Mouse (Mus musculus): ENCODE results near the gene Plod1. TPM values are rescaled to one million over a fixed set of nuclear protein-coding genes. Genes with fewer than 3 reads are reported as not detected.

The Plod1 gene
- polyA plus RNA-seq (2015; fragmentation: Nextera tagmentation; extraction: Ambion mirVana), result 20.2 and 22.7 TPM in 2 replicates

DNA sequence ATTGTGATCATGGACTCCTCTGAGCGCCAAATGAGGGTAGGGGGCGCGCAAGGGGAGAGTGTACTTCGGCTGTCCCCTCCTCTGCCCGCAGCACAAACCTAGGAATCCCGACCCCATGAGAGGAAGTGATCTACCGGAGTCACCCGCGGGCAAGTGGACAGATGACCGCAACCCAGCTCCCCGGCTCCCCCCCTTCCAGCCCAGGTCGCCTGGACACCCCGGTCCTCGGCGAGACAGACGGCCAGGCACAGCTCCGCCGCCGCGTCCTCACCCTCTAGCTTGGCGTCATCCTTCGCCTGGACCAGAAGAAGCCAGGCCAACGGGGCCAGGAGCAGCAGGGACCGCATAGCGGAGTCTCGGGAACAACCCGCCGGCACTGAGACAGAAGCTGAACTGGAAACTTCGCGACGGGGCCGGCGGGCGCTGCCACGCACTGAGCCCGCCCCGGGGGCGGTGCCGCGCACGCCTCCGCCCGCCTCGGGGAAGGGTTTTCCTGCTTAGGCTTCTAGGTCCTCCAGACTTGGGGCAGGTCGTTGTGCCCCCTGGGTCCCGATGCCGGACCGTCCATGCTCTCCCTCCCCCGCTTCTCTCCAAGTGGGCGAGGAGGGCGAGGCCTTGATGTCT is at the start of gene Plod1:
TSS of gene Plod1 (minus strand) at position 437 of the 624 bp plus-strand sequence.
- Histone ChIP-seq H3K4me2 (peak within 1 kb of the TSS; percentile 94), H3K4me1 (peaks cover 18% of the 10 kb centered on the region), H3K27ac (0 out of 2 replicates have a peak within 1 kb of the TSS, but pooled peaks have one; percentile 3), H3K27me3 (replicated peaks) (no peaks in the 10 kb centered on the region), H3K9ac (peak within 1 kb of the TSS; percentile 57), H3K9me3 (no peaks in the 10 kb centered on the region), H3K4me3 (peak within 1 kb of the TSS; percentile 55), H3K36me3 (replicated peaks) (no peaks in the 10 kb centered on the region)
- peak; percentile 51 for ATAC-seq (replicated peaks)
- WGBS, result under 1% methylated on average over 51 of the region's 51 CpGs

DNA sequence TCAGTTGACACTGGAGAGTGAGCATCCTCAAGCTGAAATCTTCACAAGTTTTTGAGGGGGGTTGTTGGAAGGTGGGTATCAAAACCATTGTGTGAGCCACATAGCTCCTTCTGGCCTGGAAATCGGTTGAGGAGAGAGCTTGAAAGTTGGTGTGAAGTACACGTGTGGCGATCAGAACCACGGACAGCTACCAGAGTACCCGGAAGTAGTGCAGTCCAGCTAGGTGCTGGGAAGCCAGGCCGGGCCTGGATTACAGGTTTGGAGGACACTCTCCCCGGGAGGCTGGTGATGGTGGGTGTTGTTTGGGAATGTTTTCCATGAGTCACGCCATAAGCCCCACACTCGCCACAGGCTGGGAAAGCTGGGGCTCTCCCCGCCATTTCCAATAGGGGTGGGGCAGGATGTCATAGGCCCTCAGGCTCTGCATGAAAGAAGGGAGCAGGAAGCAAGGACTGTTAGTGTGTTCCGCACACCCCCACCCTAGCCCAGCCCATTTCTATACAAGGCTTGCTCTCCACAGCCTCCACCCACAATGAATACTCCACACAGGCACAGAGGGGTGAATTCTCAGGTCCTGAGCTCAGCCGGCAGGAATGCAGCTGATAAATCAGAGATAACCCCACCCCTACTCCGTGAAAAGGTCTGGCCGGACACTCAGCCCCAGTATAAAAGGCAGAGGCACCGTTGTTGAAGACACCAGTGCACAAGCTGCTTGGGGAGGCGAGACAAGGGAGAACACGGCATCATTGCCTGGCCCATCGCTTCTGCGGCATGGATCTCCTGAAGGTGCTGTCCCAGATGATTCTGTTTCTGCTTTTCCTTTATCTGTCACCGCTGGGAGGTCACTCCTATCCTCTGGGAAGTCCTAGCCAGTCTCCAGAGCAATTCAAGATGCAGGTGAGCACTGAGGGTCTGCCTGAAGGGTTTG is 48.9 kb upstream of the Plod1 start, which contains the start of gene Nppb:
TSS of gene Nppb (plus strand) at position 584 of the 928 bp plus-strand sequence.
- WGBS, result 36% methylated on average over 20 of the region's 20 CpGs
- no peak for ATAC-seq (replicated peaks)
- Histone ChIP-seq H3K4me1 (no peaks in the 10 kb centered on the region), H3K27me3 (replicated peaks) (no peaks in the 10 kb centered on the region), H3K9me3 (no peaks in the 10 kb centered on the region), H3K36me3 (replicated peaks) (no peaks in the 10 kb centered on the region), H3K4me3 (no peak within 1 kb of the TSS), H3K27ac (no peak within 1 kb of the TSS), H3K9ac (no peak within 1 kb of the TSS), H3K4me2 (no peak within 1 kb of the TSS)

DNA sequence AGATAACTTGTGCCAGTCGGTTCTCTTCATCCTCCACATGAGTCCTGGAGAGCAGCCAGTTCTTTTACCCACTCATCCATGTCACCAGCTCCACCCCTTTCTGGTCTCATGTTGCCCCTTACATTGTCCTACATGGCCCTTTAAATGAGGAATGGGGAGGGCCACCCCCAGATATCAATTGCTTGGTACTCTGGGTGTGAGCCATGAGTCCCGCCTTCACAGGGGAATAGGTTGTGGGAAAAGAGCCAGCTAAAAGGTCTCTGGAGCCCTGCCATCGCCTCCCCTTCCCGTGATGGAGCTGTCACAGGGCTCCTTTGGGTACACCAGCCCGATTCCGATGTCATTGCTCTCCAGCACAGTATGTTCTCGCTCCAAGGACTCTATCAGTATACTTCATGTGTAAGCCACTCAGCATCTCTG is 42.9 kb upstream of the Plod1 start:
- ATAC-seq (replicated peaks), result no peak
- H3K27me3 ChIP-seq (replicated peaks), result no peaks in the 10 kb centered on the region

DNA sequence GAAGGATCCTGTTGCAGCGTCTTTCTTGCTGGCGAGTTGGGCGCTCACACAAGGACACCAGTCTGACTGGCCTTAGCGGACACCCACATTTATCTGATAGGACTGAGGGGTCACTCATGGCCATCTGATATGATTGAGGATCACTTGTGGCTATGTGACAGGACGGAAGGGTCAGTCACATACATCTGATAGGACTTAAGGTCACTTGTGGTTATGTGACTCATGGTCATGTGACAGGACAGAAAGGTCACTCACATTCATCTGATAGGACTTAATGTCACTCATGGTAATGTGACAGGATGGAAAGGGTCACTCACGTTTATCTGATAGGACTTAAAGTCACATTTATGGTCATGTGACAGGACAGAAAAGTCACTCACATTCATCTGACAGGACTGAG is 41.8 kb upstream of the Plod1 start:
- Histone ChIP-seq H3K4me3 (no peak overlapping the region), H3K4me1 (no peaks in the 10 kb centered on the region), H3K36me3 (replicated peaks) (no peaks in the 10 kb centered on the region), H3K9ac (no peak overlapping the region), H3K27ac (no peak overlapping the region), H3K4me2 (no peak overlapping the region), H3K9me3 (no peaks in the 10 kb centered on the region), H3K27me3 (replicated peaks) (no peaks in the 10 kb centered on the region)
- WGBS, result 92% methylated on average over 6 of the region's 6 CpGs
- ATAC-seq (replicated peaks), result no peak

More for the DNA sequence above, 42.9 kb upstream of the Plod1 start:
- 74% methylated on average over 7 of the region's 7 CpGs for WGBS
- Histone ChIP-seq H3K4me2 (no peak overlapping the region), H3K27ac (no peak overlapping the region), H3K9ac (no peak overlapping the region), H3K4me1 (no peaks in the 10 kb centered on the region), H3K36me3 (replicated peaks) (no peaks in the 10 kb centered on the region), H3K4me3 (no peak overlapping the region), H3K9me3 (no peaks in the 10 kb centered on the region)

DNA sequence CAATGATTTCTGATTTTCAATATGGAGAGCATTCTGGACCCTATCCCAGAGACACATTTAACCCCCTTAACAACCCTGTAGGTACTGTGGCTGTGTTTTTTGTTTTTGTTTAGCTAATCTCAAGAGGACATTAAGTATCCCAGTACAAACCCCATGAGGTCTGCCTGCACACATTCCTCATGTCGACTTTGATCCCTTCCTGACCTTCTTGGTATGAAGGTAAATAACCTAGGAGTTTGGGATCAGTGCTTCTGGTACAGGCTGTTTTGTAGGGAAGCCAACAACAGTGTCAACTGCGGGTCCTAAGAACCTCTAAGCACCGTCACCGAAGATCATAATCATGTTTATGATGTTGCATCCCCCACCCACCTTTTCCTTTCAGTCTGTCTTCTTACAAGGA is 41.2 kb upstream of the Plod1 start:
- no peak for ATAC-seq (replicated peaks)
- Histone ChIP-seq H3K4me3 (no peak overlapping the region), H3K4me1 (no peaks in the 10 kb centered on the region), H3K27ac (no peak overlapping the region), H3K27me3 (replicated peaks) (no peaks in the 10 kb centered on the region), H3K36me3 (replicated peaks) (no peaks in the 10 kb centered on the region), H3K9ac (no peak overlapping the region), H3K4me2 (no peak overlapping the region), H3K9me3 (no peaks in the 10 kb centered on the region)
- 84% methylated on average over 4 of the region's 4 CpGs for WGBS

DNA sequence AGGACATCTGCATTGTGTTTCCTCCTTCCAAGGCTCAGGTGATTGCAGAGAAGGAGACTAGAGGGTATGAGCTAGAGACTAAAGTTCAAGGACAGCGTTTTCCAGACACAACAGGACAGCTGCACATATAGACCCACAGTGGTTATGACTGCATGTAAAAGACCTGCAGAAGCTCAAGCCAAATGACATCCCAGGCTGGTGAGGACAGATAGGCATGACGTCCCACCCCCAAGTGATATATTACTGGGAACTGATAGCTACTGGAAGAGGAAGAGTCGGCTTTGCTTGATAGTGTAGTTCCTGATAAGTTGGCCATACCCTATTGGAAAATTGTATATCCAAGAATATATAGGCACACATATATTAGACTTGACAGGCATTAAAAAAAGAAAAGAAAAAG is 39.7 kb upstream of the Plod1 start:
- no peak overlapping the region for H3K9ac ChIP-seq
- H3K4me1 ChIP-seq, result no peaks in the 10 kb centered on the region
- H3K4me3 ChIP-seq, result no peak overlapping the region
- WGBS, result 80% methylated on average over 3 of the region's 3 CpGs
- no peaks in the 10 kb centered on the region for H3K27me3 ChIP-seq (replicated peaks)
- H3K4me2 ChIP-seq, result no peak overlapping the region
- ATAC-seq (replicated peaks), result no peak
- no peaks in the 10 kb centered on the region for H3K9me3 ChIP-seq
- no peak overlapping the region for H3K27ac ChIP-seq
- H3K36me3 ChIP-seq (replicated peaks), result no peaks in the 10 kb centered on the region

DNA sequence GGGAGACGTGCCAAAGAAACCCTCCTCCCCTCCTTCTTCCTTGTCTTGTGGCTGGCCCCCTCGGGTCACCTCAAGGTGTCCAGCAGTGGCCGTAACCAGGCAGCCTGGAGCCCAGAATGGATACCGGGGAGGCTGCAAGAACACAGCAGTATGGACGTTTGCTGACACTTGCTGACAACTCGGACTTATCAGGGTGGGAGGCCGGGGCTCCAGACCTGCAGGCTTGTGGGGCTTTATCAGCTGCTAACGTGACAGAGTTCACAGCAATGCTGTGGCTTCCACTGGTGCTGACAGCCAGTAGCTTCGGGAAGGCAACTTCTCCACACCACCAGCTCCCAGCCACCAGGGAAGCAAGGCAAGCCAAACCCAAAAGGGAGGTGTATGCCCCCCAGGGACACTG is 32.8 kb upstream of the Plod1 start:
- no peaks in the 10 kb centered on the region for H3K9me3 ChIP-seq
- H3K9ac ChIP-seq, result no peak overlapping the region
- no peak overlapping the region for H3K4me2 ChIP-seq
- WGBS, result 52% methylated on average over 9 of the region's 9 CpGs
- H3K27ac ChIP-seq, result no peak overlapping the region
- ATAC-seq (replicated peaks), result no peak
- no peak overlapping the region for H3K4me3 ChIP-seq
- H3K4me1 ChIP-seq, result no peaks in the 10 kb centered on the region
- H3K27me3 ChIP-seq (replicated peaks), result 0 out of 2 replicates have a peak, but pooled peaks cover 3% of the 10 kb centered on the region
- no peaks in the 10 kb centered on the region for H3K36me3 ChIP-seq (replicated peaks)

DNA sequence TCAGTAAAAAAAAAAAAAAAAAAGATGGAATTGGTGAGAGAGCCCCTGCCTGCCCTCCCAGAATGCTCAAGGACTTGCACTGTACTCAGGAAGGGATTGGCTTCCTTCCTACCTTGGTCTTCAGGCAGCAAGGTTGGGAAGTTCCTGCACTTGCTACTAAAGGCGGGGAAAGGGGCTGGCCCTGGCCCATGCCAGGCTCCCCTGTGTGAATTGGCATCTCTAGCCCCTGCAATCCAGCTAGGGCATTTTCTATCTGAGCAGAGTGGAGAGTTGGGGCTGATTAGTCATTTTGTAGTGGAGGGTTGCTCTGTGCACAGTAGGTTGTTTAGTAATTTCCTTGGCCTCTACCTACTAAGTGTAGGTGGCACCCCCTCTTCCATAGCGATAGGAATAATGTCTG is 32.2 kb upstream of the Plod1 start:
- no peak for ATAC-seq (replicated peaks)
- Histone ChIP-seq H3K36me3 (replicated peaks) (no peaks in the 10 kb centered on the region), H3K4me2 (no peak overlapping the region), H3K4me3 (no peak overlapping the region), H3K9me3 (no peaks in the 10 kb centered on the region), H3K27me3 (replicated peaks) (0 out of 2 replicates have a peak, but pooled peaks cover 3% of the 10 kb centered on the region), H3K9ac (no peak overlapping the region), H3K4me1 (no peaks in the 10 kb centered on the region), H3K27ac (no peak overlapping the region)
- 81% methylated on average over 2 of the region's 2 CpGs for WGBS

DNA sequence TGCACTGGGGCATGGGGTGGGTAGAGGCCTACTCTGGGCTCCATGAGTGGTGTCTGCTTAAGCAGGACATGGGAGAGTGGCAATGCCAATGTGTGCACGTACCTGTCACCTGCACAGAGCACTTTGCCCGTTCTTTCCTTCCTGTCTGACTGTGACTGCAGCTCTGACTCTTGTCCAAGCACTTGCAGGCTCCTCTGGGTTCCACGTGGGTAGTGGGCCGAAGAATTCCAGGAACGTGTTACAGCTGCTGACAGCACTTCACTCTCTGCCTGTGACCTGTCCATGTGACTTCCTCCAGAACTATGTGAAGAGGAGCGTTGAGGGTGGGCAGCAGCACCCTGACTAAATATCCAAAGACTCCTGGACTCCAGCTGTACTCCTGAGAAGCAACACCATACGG is 29.1 kb upstream of the Plod1 start:
- ATAC-seq (replicated peaks), result no peak
- no peaks in the 10 kb centered on the region for H3K9me3 ChIP-seq
- 80% methylated on average over 7 of the region's 7 CpGs for WGBS
- H3K27ac ChIP-seq, result no peak overlapping the region
- no peak overlapping the region for H3K4me3 ChIP-seq
- H3K27me3 ChIP-seq (replicated peaks), result 0 out of 2 replicates have a peak, but pooled peaks cover 3% of the 10 kb centered on the region
- H3K4me1 ChIP-seq, result no peaks in the 10 kb centered on the region
- no peak overlapping the region for H3K4me2 ChIP-seq
- no peaks in the 10 kb centered on the region for H3K36me3 ChIP-seq (replicated peaks)
- H3K9ac ChIP-seq, result no peak overlapping the region

DNA sequence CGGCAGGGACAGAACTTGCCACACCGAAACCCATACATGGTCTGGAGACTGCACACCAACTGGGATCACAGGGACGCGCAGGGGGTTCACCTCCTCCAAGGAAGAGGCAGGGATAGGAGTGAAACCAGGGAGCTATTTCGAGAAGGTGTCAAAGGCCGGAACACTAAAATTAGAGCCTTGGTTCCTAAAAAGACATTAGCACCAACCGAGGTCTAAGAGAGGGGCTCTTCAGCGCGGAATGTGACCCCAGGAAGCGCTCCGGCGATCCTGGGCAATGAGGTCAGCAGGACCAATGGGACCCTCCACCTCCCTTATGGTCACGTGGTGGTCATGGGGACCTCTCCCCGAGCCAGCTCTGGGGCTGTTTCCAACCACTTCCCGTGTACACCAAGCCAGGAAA is 27.1 kb upstream of the Plod1 start:
- Histone ChIP-seq H3K4me2 (no peak overlapping the region), H3K4me3 (no peak overlapping the region), H3K9me3 (no peaks in the 10 kb centered on the region), H3K27me3 (replicated peaks) (0 out of 2 replicates have a peak, but pooled peaks cover 3% of the 10 kb centered on the region), H3K4me1 (no peaks in the 10 kb centered on the region), H3K9ac (no peak overlapping the region), H3K27ac (no peak overlapping the region), H3K36me3 (replicated peaks) (no peaks in the 10 kb centered on the region)
- WGBS, result 88% methylated on average over 15 of the region's 15 CpGs
- no peak for ATAC-seq (replicated peaks)

DNA sequence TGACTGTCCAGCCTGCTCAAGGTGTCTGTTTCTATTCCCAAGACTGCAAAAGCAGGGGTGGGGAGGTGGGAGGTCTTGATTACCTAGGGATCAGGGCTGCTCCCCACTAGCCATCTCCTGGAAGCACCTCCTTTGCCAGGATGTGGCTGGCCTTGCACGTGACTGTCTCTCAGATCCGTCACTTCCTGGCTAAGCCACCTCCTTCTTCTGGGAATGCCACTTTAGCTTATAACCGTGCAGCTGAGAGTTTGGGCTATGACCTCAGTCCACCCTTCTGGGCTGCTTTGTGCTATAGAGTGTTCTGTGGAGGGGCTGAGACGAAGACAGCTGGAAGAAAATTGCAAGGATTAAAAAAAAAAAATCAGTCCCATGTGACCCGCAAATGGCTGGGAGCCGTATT is 26.2 kb upstream of the Plod1 start:
- WGBS, result 55% methylated on average over 6 of the region's 6 CpGs
- Histone ChIP-seq H3K4me3 (no peak overlapping the region), H3K27me3 (replicated peaks) (0 out of 2 replicates have a peak, but pooled peaks cover 3% of the 10 kb centered on the region), H3K27ac (no peak overlapping the region), H3K4me2 (no peak overlapping the region), H3K4me1 (no peaks in the 10 kb centered on the region), H3K9ac (no peak overlapping the region), H3K36me3 (replicated peaks) (no peaks in the 10 kb centered on the region), H3K9me3 (no peaks in the 10 kb centered on the region)
- ATAC-seq (replicated peaks), result no peak
